Mouse (Mus musculus): ENCODE measurements around the gene Rsbn1l. TPM values are rescaled to one million over a fixed set of nuclear protein-coding genes. Genes with fewer than 3 reads are reported as not detected.

The Rsbn1l gene
- total RNA-seq, 2 experiments from 2014 or later = 8.8 to 11.1 TPM

Other genes with a start within 250 kb of the Rsbn1l start
- gene Phtf2, start 74.3 kb downstream of the Rsbn1l start, total RNA-seq (2021) = 100 to 1,000 TPM; 162 to 166 TPM
- 10 to 100 TPM; 20.1 to 21.7 TPM for gene Tmem60, start 74.2 kb downstream of the Rsbn1l start, total RNA-seq (2021)
- gene Ptpn12, start 99.5 kb upstream of the Rsbn1l start, total RNA-seq (2021) = 10 to 100 TPM; 13.1 to 19.5 TPM
- 1 to 10 TPM in 1 of 2 experiments, under 1 TPM in 1; 0.74 to 1.1 TPM for gene Gsap, start 229.9 kb upstream of the Rsbn1l start, total RNA-seq (2021)

Measured in gastrocnemius, adult 18-20 months (tissue).